14 mouse cellular contexts compared by ENCODE assay signal in genomic region chr3:27579894-27580613, GRCm38 (mm10).
DNase-seq lines count a peak whose midpoint lies in the region; ATAC-seq and TF ChIP-seq lines count a peak whose summit lies in the region.
"Had no signal": no experiment of that assay in that cellular context is flagged by ENCODE, and none has a peak within 500 bp of the region (broad histone marks: within the 10 kb centered on the region; RNA-seq: fewer than 3 reads in every experiment).

No protein-coding gene starts in this region.

- no peaks in the 10 kb centered on the region for H3K9me3 ChIP-seq in midbrain, embryonic 10.5 days (replicated peaks)
- no peaks in the 10 kb centered on the region for H3K9me3 ChIP-seq in midbrain, embryonic 13.5 days
- H3K9me3 ChIP-seq in embryonic facial prominence, embryonic 14.5 days (ENCODE audit: control insufficient read depth, low read length): no peaks in the 10 kb centered on the region
- no peaks in the 10 kb centered on the region for H3K9me3 ChIP-seq in limb, embryonic 10.5 days (replicated peaks)
- H3K9me3 ChIP-seq in neural tube, embryonic 13.5 days: no peaks in the 10 kb centered on the region
- H3K9me3 ChIP-seq: embryonic facial prominence, embryonic 13.5 days; forebrain, embryonic 15.5 days had no signal

- H3K4me3 ChIP-seq in midbrain, embryonic 10.5 days: no peak overlapping the region
- H3K4me3 ChIP-seq in midbrain, embryonic 13.5 days (replicated peaks): no peak overlapping the region
- H3K4me3 ChIP-seq in embryonic facial prominence, embryonic 14.5 days (ENCODE audit: low read depth, low read length): no peak overlapping the region
- H3K4me3 ChIP-seq in limb, embryonic 10.5 days: no peak overlapping the region
- no peak overlapping the region for H3K4me3 ChIP-seq in neural tube, embryonic 13.5 days
- H3K4me3 ChIP-seq in cerebellum, adult 2 months (replicated peaks; ENCODE audit: insufficient read depth, low read depth, low read length): no peak overlapping the region
- H3K4me3 ChIP-seq: embryonic facial prominence, embryonic 13.5 days; forebrain, embryonic 15.5 days had no signal

- no peak overlapping the region for H3K4me2 ChIP-seq in midbrain, embryonic 13.5 days (replicated peaks)
- no peak overlapping the region for H3K4me2 ChIP-seq in embryonic facial prominence, embryonic 14.5 days (ENCODE audit: low read depth, low read length)
- H3K4me2 ChIP-seq in neural tube, embryonic 13.5 days: no peak overlapping the region
- H3K4me2 ChIP-seq: embryonic facial prominence, embryonic 13.5 days; forebrain, embryonic 15.5 days had no signal

- TF ChIP-seq CTCF in cerebellum, adult 2 months (IDR thresholded peaks at IDR 0.05; ENCODE audit: borderline replicate concordance, insufficient read depth, low read depth, low read length): no peak

- no peaks in the 10 kb centered on the region for H3K36me3 ChIP-seq in midbrain, embryonic 10.5 days
- no peaks in the 10 kb centered on the region for H3K36me3 ChIP-seq in midbrain, embryonic 13.5 days
- H3K36me3 ChIP-seq in embryonic facial prominence, embryonic 14.5 days (ENCODE audit: control insufficient read depth, insufficient read depth, low read length): no peaks in the 10 kb centered on the region
- no peaks in the 10 kb centered on the region for H3K36me3 ChIP-seq in limb, embryonic 10.5 days
- H3K36me3 ChIP-seq in neural tube, embryonic 13.5 days: no peaks in the 10 kb centered on the region
- H3K36me3 ChIP-seq: embryonic facial prominence, embryonic 13.5 days; forebrain, embryonic 15.5 days had no signal

- TF ChIP-seq POLR2A in cerebellum, adult 2 months (IDR thresholded peaks at IDR 0.05; ENCODE audit: borderline replicate concordance, insufficient read depth, low read length): no peak

- H3K9ac ChIP-seq in midbrain, embryonic 13.5 days (replicated peaks): no peak overlapping the region
- no peak overlapping the region for H3K9ac ChIP-seq in embryonic facial prominence, embryonic 14.5 days (ENCODE audit: low read depth, low read length)
- no peak overlapping the region for H3K9ac ChIP-seq in neural tube, embryonic 13.5 days
- H3K9ac ChIP-seq: embryonic facial prominence, embryonic 13.5 days; forebrain, embryonic 15.5 days had no signal

- WGBS in midbrain, embryonic 10.5 days: 42% methylated on average over 7 of the region's 7 CpGs
- WGBS in midbrain, embryonic 13.5 days: 28% methylated on average over 7 of the region's 7 CpGs
- 47% methylated on average over 7 of the region's 7 CpGs for WGBS in embryonic facial prominence, embryonic 14.5 days
- 68% methylated on average over 7 of the region's 7 CpGs for WGBS in limb, embryonic 10.5 days
- 22% methylated on average over 7 of the region's 7 CpGs for WGBS in neural tube, embryonic 13.5 days
- WGBS in cerebellum, adult 2 months: 76% methylated on average over 7 of the region's 7 CpGs

- H3K27ac ChIP-seq in midbrain, embryonic 10.5 days (replicated peaks): peak overlapping the region; percentile 71
- H3K27ac ChIP-seq in midbrain, embryonic 13.5 days: no peak overlapping the region; the same call in 1 of the 2 replicates
- H3K27ac ChIP-seq in embryonic facial prominence, embryonic 14.5 days (replicated peaks; ENCODE audit: low read depth, low read length): 0 out of 2 replicates have a peak overlapping the region, but pooled peaks have one; percentile 8
- peak overlapping the region; percentile 42; the same call in 1 of the 2 replicates for H3K27ac ChIP-seq in limb, embryonic 10.5 days
- H3K27ac ChIP-seq in neural tube, embryonic 13.5 days (replicated peaks): peak overlapping the region; percentile 72
- no peak overlapping the region for H3K27ac ChIP-seq in cerebellum, adult 2 months (ENCODE audit: insufficient read depth, low read length)
- H3K27ac ChIP-seq: embryonic facial prominence, embryonic 13.5 days; forebrain, embryonic 15.5 days had no signal

- no peak for ATAC-seq in midbrain, embryonic 13.5 days
- ATAC-seq in embryonic facial prominence, embryonic 14.5 days (ENCODE audit: low read depth): no peak
- peak; percentile 67; the same call in 1 of the 2 replicates for ATAC-seq in neural tube, embryonic 13.5 days (ENCODE audit: low read depth)
- ATAC-seq: forebrain, embryonic 15.5 days had no signal

- H3K4me1 ChIP-seq in midbrain, embryonic 10.5 days: peaks cover 45% of the 10 kb centered on the region
- H3K4me1 ChIP-seq in midbrain, embryonic 13.5 days (replicated peaks): peaks cover 31% of the 10 kb centered on the region
- H3K4me1 ChIP-seq in embryonic facial prominence, embryonic 14.5 days (ENCODE audit: control insufficient read depth, insufficient read depth, low read length): peaks cover 10% of the 10 kb centered on the region
- peaks cover 25% of the 10 kb centered on the region for H3K4me1 ChIP-seq in limb, embryonic 10.5 days
- H3K4me1 ChIP-seq in neural tube, embryonic 13.5 days (replicated peaks): peaks cover 40% of the 10 kb centered on the region
- H3K4me1 ChIP-seq in cerebellum, adult 2 months (ENCODE audit: control insufficient read depth, insufficient read depth, low read length): no peaks in the 10 kb centered on the region

- no peak for DNase-seq in midbrain, embryonic 10.5 days (ENCODE audit: low spot score)
- DNase-seq in embryonic facial prominence, embryonic 14.5 days (ENCODE audit: low spot score): no peak
- DNase-seq in limb, embryonic 10.5 days (ENCODE audit: low spot score): peak; percentile 26
- no peak for DNase-seq in spleen, adult 12 weeks (ENCODE audit: low spot score)
- DNase-seq in cerebellum, adult 2 months: no peak
- no peak for DNase-seq in right cerebral cortex, postnatal 14 days
- DNase-seq: cerebellum, adult 8-10 months; gastrocnemius, postnatal 25 days; left cerebral cortex, postnatal 4 days; thymus, postnatal 4 days had no signal

- no peaks in the 10 kb centered on the region for H3K27me3 ChIP-seq in midbrain, embryonic 10.5 days (ENCODE audit: low read depth, poor library complexity, severe bottlenecking)
- no peaks in the 10 kb centered on the region for H3K27me3 ChIP-seq in midbrain, embryonic 13.5 days
- no peaks in the 10 kb centered on the region for H3K27me3 ChIP-seq in embryonic facial prominence, embryonic 14.5 days (replicated peaks; ENCODE audit: control insufficient read depth, insufficient read depth, low read length)
- no peaks in the 10 kb centered on the region for H3K27me3 ChIP-seq in limb, embryonic 10.5 days (ENCODE audit: low read depth, poor library complexity, severe bottlenecking)
- H3K27me3 ChIP-seq in neural tube, embryonic 13.5 days: no peaks in the 10 kb centered on the region
- H3K27me3 ChIP-seq in cerebellum, adult 2 months (ENCODE audit: control insufficient read depth, insufficient read depth, low read length): no peaks in the 10 kb centered on the region
- H3K27me3 ChIP-seq: embryonic facial prominence, embryonic 13.5 days; forebrain, embryonic 15.5 days had no signal

Comparison
In these comparisons a context has a peak if more than half of its experiments do, and no peak if none do; other contexts are left out.
1. H3K27ac ChIP-seq: peak in midbrain, embryonic 10.5 days (single experiment), embryonic facial prominence, embryonic 14.5 days (single experiment), limb, embryonic 10.5 days (single experiment) and neural tube, embryonic 13.5 days (single experiment); none in midbrain, embryonic 13.5 days (single experiment) and cerebellum, adult 2 months (single experiment).